Mouse (Mus musculus) adrenal gland, postnatal 10 days (tissue): Measurements from ENCODE around the gene Acsf3. TPM values are rescaled to one million over a fixed set of nuclear protein-coding genes. Genes with fewer than 3 reads are reported as not detected.

ENCODE experiments used
- DNase-seq: peaks from one replicate; pipeline ENCODE4 v3.0.0; 2021; ENCODE audit warnings: mixed read lengths
- total RNA-seq, 2 experiments: library from RNA; stranded (reverse); gene quantifications; 2 replicates each; pipeline ENCODE4 v1.2.3; 2021

The Acsf3 gene
- total RNA-seq, 2 experiments from 2014 or later, result 54.3 to 64.8 TPM

GRCm38 (mm10) chr8:122761109-122761508 lies 14.2 kb upstream of the Acsf3 start:
- no peak for DNase-seq

- DNase-seq, result peak; percentile 52
Observed at GRCm38 (mm10) chr8:122762731-122763266, 12.5 kb upstream of the Acsf3 start.

- DNase-seq, result peak; percentile 20
Observed at GRCm38 (mm10) chr8:122763267-122763738, 12.0 kb upstream of the Acsf3 start.

DNA sequence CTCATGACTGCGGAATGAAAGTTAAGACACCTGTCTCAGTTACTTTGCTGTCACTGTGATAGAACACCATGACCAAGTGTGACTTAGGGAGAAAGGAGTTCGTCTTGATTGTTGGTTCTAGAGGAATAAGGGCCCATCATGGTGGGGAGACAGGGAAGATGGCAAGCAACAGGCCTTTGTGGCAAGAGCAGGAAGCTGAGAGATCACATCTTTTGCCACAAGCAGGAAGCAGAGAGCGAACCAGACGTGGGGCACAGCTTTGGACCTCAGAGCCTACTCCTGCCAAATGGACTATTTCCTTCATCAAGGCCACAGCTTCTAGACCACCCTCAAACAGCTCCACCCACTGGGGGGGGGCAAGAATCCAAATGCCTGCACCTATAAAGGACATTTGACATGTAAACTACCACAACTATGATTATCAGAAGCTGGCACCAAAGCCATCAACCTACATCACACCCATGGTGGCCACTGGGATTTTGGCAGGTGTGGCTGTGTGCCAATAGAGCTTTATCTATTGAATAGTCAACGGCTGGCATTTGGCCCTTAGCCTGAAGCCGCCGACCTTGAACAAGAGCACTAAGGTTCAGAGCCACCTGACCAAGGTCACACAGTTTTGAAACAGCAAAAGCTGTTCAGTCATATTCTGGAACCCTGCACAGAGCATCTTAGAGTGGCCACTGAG lies 10.4 kb upstream of the Acsf3 start:
- DNase-seq, result peak; percentile 15

DNA sequence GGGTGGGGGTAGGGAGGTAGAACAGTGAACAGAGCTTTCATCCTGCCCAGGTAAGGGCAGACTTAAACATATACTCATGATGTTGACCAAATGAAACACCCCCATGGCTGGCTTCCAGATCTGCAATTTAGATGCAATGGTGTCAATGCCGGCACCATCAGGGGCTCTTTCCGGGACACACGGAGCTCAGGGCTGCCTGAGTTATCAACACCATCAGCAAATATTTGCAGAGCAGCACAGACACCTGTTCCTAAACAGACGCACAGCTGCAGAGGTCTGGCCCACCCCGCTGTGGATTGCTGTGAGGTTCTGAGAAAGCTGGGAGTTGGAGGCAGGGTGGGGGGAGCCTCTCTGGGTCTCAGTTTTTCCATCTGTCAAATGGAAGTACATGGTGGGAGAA lies 9.1 kb upstream of the Acsf3 start:
- DNase-seq, result no peak

- peak; percentile 77 for DNase-seq
Observed at GRCm38 (mm10) chr8:122766647-122767200, 8.6 kb upstream of the Acsf3 start.

- DNase-seq, result no peak
Observed at GRCm38 (mm10) chr8:122767229-122767628, 8.1 kb upstream of the Acsf3 start.

DNA sequence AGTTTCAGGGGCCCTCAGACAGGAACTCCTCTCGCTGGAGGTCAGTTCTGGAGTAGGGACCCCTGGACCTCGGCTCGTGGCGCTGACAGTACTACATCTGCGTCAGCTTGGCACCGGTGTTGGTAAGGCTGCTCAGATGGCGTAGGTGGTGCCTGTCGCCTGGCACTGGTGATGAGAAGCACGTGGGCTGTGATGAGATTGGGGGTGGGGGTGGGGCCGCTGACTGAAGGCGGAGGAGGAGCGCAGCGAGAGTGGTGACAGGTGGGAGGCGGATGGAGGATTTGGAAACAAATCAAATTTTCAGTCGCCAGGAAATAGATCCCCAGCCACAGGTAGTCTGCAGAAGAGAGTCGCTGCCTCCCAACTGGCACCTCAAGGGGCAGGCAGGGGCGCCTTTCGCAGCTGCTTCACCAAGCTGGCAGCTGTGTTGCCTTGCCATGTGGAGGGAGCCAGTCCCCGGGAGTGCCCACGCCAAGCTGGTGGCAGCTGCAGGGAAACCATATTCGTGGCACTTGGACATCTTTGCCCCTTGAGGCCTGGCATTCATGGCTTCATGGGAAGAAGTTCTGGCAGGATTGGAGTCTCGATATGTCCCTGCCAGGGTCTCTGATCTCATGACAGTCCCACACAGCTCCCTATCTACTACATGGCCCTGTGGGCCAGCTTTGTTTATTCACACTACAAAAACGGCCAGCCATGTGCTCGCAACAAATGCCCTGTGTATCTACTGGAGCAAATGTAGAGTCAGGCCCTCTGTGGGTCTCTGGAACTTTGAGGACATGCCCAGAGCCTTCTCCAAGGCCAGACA lies 5.8 kb upstream of the Acsf3 start:
- DNase-seq, result no peak

- DNase-seq, result no peak
Observed at GRCm38 (mm10) chr8:122772431-122773060, 2.7 kb upstream of the Acsf3 start.

DNA sequence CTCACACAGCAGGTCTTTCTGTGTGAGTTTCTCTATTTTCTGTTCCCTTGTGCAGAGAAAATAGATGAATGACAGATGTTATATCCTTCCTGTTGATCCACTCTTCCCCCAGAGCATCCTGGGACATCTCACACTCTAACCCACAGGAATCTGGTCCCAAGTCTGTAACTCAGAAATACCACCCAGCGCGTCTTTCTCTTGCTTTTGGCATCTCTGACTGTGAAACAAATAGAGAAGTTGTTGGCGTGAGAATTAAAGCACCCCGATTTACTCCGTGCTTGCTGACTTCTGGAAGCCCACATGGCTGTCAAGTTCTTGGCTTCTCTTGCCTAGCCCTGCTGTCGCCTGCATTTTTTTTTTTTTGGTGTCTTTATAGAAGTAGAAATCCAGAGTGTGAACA lies 2.4 kb downstream of the Acsf3 start:
- DNase-seq, result no peak

DNA sequence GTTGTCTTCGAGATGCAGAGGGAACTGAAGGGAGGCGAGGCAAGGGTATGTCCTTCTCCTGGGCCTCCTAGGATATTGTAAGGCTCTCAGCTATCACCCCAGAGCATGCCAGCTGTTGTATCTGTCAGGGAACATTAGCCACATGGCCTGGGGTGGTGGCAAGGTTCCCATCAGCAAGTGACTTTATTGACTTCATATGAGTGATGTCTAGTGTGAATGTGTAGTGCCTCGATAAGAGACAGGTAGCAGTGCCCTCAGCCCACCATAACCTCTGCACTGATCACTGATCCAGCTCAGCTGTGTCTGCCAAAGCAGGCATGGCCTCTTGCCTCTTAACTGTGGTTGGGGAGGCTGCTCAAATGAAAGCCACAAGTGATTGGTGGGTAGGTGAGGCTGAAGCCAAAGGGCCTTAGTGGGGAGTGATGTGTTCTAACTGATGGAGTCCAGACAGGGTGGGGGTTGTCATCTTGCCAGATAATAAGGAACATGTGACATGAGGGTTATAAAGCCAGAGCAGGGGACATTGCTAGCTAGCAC lies 3.5 kb downstream of the Acsf3 start:
- no peak for DNase-seq

DNA sequence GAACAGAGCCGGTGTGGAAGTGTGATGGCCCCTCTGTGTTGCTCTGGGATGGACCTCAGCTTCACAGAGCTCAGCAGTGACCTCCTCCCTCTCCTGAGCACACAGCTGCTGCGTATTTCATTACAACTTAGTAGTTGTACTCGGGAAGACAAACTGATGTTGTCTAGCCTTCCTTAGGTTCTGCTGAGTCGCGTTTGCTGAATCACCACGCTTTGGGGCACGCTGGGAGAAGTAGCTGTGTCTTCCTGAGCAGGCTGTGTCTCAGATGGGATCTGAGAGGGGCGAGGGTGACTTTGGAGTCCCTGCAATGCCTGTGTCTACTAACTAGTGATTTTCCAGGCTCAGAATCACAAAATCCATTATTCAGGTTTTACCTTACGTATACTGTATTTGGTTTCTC lies 4.0 kb downstream of the Acsf3 start:
- DNase-seq, result no peak

- no peak for DNase-seq
Observed at GRCm38 (mm10) chr8:122784756-122785155, 9.5 kb downstream of the Acsf3 start.

GRCm38 (mm10) chr8:122789796-122790195 lies 14.5 kb downstream of the Acsf3 start:
- peak; percentile 57 for DNase-seq

DNA sequence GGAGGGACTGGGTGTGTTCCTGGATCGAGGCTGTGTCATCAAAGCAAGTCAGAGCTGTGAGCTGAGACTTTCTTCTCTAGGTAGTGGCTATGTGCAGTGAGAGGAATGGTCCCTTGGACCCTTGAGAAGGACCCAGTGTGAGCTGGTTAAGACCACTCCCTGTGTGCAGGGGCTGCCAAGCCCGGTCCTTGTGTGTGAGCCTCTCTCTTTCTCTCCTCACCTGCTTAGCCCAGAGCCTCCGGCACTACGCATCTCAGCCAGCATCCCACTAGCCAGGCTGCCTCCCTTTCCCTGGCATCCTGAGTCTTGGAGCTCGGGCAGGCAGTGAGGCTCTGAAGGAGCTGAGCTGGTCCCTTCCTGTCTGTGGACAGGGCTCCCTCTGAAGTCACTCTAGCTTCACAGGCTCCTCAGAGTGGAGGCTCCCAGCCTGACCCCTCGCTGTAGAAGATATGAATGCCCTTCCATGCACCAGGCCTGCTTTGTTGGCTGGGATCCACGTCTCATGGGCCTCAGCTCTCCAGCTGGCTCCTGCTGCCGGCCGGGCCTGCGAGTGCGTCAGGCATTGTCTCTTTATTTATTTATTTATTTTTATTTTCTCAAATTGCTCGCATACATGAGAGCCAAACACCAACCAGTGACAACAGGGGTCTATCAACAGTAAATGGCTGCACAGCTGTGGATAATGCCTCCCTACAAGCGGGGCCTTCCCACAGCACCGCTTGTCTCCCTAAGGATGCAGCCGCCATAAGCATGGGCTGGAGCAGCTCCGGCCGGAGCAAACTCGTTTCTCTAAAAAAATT lies 18.3 kb downstream of the Acsf3 start:
- peak; percentile 58 for DNase-seq

DNA sequence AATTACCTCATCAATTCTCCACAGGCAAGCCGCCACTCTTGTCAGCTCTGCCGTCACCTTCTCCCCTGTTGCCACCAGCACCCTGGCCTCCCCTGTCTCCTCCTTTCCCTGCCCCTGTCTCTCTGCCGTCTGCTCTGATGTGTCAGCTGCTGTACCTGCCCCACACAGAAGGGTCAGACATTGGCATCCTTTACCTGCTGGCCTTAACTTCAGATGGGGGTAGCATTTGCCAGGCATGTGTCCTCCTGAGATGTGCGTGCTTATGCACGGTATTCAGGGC lies 18.8 kb downstream of the Acsf3 start:
- no peak for DNase-seq

- no peak for DNase-seq
Observed at GRCm38 (mm10) chr8:122803906-122804761, 28.8 kb downstream of the Acsf3 start.

DNA sequence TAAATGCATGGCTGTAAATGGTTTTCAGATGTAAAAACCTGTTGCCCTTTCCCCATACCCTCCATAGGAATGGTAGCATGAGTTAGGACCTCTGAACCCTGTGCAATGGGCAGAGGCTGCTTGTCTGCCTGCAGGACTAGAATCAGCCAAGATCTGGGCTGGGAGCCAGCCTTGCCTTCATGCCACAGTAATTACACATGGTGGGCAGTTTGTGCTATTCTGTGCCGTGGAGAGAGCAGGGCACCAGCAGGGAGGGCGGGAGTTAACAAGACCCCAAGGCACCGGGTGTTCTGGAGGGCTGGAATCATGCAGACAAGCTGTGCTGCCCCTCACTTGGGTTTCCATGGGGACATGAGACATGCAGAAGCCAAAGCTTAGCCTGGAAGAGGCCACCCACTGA lies 30.1 kb downstream of the Acsf3 start:
- DNase-seq, result peak; percentile 54

DNA sequence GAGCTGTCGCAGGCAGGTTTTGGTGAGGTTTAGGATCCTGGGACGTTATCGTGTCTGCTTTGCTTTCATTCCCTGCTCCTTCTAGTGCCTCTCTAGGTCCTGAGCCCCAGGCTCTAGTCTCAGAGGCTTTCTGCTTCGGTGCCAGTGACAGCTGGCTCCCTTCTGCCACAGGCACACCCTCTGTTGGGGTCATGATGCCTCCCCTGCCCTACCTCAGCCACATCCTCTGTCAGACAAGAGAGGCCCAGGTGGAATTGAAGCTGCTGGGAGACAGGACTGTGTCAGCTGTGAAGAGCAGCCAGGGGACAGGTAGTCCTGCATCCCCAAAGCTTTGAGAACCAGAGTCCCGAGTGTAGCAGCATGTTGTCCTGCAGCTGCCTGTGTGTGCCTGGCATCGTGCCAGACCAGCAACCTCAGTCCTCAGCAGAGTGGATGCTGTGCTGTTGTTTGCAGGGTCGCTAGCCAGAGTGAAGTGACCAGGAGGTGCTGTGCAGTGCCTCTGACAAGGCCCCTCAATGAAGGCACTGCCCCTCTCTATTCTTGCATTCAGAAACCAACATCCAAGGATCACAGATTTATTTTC lies 31.8 kb downstream of the Acsf3 start:
- DNase-seq, result no peak

- peak; percentile 73 for DNase-seq
Observed at GRCm38 (mm10) chr8:122807907-122808306, 32.6 kb downstream of the Acsf3 start.
